Mouse (Mus musculus) macrophage (primary cell): Measurements from ENCODE around the gene Olfr1217. TPM values are rescaled to one million over a fixed set of nuclear protein-coding genes. Genes with fewer than 3 reads are reported as not detected.
"Not testable (repeated sequence)": the region's sequence is repeated elsewhere in the genome, so short reads cannot be mapped to it uniquely, and the experiment has no call there.

Experiments used
- H3K27ac ChIP-seq: fragments of 350-480 bp; formaldehyde crosslinking; 2 replicates; pipeline ENCODE4 v1.9.0; 2021
- H3K36me3 ChIP-seq: fragments of 350-480 bp; formaldehyde crosslinking; 2 replicates; pipeline ENCODE4 v1.9.0; 2021; ENCODE audit errors: inconsistent target
- H3K4me3 ChIP-seq: fragments of 350-480 bp; formaldehyde crosslinking; 2 replicates; pipeline ENCODE4 v1.9.0; 2021; ENCODE audit errors: inconsistent target
- H3K79me2 ChIP-seq: fragments of 350-480 bp; formaldehyde crosslinking; 2 replicates; pipeline ENCODE4 v1.9.0; 2021; ENCODE audit errors: inconsistent target
- WGBS: methylation state at CpG from one replicate; pipeline ENCODE4 v1.1.7; 2026; ENCODE audit warnings: inconsistent platforms; ENCODE audit not compliant: missing documents; 5-methylcytosine and 5-hydroxymethylcytosine counted together
- polyA plus RNA-seq: library from polyadenylated mRNA; stranded (reverse); fragments of 250-400 nt; gene quantifications from 3 replicates; pipeline ENCODE4 v1.2.4, GENCODE M21; 2018; ENCODE audit warnings: inconsistent platforms
- total RNA-seq, 78 experiments: library from RNA; depleted of rRNA; stranded (reverse); fragments of 250-400 nt; gene quantifications; 1 replicate in 9 of 78; 2 replicates in 24 of 78; 3 replicates in 43 of 78; 4 replicates in 2 of 78; pipeline ENCODE4 v1.2.4; 2018; ENCODE audit warnings: inconsistent platforms in 56 of 78

Gene Olfr1217
- not detected for total RNA-seq (2018; cell fraction: chromatin; rRNA removed)
- not detected for total RNA-seq (2018; cell fraction: cytosol; rRNA removed)
- not detected for total RNA-seq (2018; cell fraction: nucleus; rRNA removed)
- polyA plus RNA-seq: not detected in 3 replicates

DNA sequence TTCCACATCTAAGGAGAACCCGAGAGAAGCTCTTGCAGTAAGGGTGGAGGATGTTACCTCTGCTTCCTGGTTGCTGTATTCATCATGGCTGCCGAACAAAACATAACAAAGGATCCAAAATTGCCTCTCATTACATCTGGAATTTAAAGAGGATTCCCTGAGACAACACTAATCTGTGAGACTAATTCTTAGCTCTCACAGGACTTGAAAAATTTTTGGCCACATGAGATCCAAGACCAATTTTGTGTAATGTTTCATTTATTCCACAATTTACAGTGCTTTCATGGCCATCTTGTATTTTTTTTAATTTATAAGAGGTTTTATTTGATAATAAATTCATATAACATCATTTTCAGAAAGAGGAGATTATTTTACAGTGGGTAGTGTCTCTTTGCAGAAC is at the start of gene Olfr1217:
Olfr1217 (minus strand) TSS at position 101 of the 400 bp plus-strand sequence.
- H3K36me3 ChIP-seq: no peaks in the 10 kb centered on the region
- 56% methylated on average over 2 of the region's 2 CpGs for WGBS
- H3K4me3 ChIP-seq: no peak within 1 kb of the TSS
- H3K79me2 ChIP-seq: no peaks in the 10 kb centered on the region
- H3K27ac ChIP-seq: no peak within 1 kb of the TSS

DNA sequence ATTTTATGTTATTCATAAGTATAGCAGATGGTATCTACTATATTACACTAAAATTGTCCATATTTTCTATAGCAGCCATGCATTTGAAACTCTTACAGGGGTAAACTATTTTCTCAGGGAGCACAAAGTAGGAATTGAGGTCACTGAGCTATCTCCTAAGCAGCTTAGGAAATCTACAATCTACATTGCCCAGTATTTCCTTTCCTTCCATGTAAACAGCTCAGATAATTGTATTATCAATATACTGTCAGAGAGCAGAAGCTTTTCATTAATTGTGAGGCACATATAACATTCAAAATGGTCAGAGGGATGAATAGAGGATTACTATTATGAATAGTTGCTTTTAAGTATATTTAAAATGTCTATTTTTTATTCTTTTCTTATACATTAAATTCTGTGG is 49.6 kb upstream of the Olfr1217 start:
- Histone ChIP-seq H3K79me2 (no peaks in the 10 kb centered on the region), H3K27ac (no peak overlapping the region), H3K4me3 (no peak overlapping the region), H3K36me3 (no peaks in the 10 kb centered on the region)

DNA sequence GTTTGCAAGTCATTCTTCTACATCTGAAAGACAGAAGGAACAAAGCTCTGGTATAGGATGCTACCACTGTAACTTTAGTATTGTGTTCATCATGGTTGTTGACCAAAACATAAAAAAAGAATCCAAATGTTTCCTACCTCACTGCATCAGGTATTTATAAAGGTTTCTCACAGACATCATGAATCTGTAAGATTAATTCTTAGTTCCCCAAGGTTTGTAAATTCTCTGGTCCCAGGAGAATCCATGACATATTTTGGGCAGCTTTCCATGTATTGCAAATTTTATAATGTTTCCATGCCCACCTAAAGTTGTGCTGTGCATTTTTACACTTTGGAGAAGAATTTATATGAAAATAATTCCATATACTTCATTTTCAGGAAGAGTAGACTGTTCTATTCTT is 29.2 kb upstream of the Olfr1217 start, which contains the start of gene Olfr1218:
Olfr1218 (minus strand) TSS at position 101 of the 400 bp plus-strand sequence.
- Histone ChIP-seq H3K27ac (no peak within 1 kb of the TSS), H3K4me3 (no peak within 1 kb of the TSS), H3K36me3 (no peaks in the 10 kb centered on the region), H3K79me2 (no peaks in the 10 kb centered on the region)

DNA sequence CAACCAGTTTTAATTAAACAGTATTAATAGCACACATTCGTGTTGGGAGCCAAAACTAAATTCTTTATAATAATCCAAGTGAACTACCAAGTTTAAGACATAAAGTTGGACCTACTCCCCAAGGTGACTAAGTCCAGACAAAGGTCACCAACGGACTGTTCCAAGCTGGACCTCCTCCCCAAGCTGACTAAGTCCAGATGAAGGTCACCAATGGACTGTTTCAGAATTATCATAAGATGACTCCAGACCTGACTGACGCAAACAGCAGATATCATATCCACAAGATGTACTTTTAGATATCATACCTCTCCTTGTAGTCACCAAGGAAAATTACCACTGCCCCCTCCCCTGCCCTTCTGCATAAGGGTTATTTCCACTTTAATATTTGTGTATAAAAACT is 10.4 kb downstream of the Olfr1217 start:
- not testable (repeated sequence) for H3K27ac ChIP-seq, H3K79me2 ChIP-seq, H3K36me3 ChIP-seq, H3K4me3 ChIP-seq
- 74% methylated on average over 3 of the region's 3 CpGs for WGBS

DNA sequence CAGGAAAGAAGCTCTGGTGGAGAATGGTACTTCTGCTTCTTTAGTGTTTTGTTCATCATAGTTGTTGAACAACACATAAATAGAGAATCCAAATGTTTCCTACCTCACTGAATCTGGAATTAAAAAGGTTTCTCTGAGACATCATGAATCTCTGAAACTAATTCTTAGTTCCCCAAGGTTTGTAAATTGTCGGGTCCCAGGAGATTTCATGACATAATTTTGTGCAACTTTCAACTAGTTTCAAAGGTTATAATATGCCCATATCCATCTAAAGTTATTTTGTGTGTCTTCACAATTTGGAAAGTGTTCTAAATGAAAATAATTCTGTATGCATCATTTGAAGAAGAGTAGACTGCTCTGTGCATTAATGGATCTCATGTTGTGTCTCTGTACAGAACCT is 13.6 kb downstream of the Olfr1217 start, which contains the start of gene Olfr1216:
Olfr1216 (minus strand) TSS at position 101 of the 400 bp plus-strand sequence.
- H3K36me3 ChIP-seq: no peaks in the 10 kb centered on the region
- H3K27ac ChIP-seq: no peak within 1 kb of the TSS
- no peaks in the 10 kb centered on the region for H3K79me2 ChIP-seq
- 93% methylated on average over 1 of the region's 1 CpGs for WGBS
- no peak within 1 kb of the TSS for H3K4me3 ChIP-seq

DNA sequence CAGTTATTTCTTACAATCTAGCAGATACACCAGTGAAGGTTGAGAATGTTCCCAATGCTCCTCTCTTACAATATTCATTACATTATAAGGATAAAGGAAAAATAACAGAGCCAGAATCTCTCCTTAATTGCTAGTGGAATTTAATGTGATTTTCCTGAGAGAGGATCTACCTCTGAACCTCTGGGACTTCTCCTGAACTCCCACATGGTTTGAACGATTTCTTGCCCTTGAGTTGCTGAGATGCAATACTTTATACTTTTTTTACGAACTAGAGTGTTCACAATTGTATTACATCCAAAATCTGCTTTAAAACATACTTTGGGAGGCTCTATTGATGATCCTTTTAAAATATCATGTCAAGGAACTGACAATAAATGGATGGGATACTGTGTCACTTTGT is 25.0 kb downstream of the Olfr1217 start, which contains the start of gene Olfr1215:
Olfr1215 (minus strand) TSS at position 101 of the 400 bp plus-strand sequence.
- H3K36me3 ChIP-seq: no peaks in the 10 kb centered on the region
- H3K79me2 ChIP-seq: no peaks in the 10 kb centered on the region
- no peak within 1 kb of the TSS for H3K4me3 ChIP-seq
- 64% methylated on average over 2 of the region's 2 CpGs for WGBS
- no peak within 1 kb of the TSS for H3K27ac ChIP-seq

DNA sequence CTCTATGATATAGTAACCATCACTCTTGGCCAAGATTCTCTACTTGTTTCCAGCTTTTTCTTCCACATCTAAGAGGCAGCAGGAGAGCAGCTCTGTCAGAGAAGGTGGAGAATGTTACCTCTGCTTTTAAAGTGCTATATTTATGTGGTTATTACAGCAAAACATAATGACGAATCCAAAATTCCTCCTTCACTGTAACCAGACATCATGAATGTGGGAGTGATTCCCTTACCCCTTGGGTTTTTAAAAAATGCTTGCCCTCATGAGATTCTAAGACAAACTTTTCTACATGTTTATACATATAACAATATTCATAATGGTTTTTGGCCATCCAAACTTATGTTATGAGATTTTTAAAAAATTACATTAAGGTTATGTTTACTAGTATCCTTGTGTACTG is 39.3 kb downstream of the Olfr1217 start, which contains the start of gene Olfr1214:
Olfr1214 (minus strand) TSS at position 101 of the 400 bp plus-strand sequence.
- no peak within 1 kb of the TSS for H3K27ac ChIP-seq
- whole genome bisulfite sequencing: 100% methylated on average over 1 of the region's 1 CpGs
- no peaks in the 10 kb centered on the region for H3K79me2 ChIP-seq
- no peak within 1 kb of the TSS for H3K4me3 ChIP-seq
- H3K36me3 ChIP-seq: no peaks in the 10 kb centered on the region

DNA sequence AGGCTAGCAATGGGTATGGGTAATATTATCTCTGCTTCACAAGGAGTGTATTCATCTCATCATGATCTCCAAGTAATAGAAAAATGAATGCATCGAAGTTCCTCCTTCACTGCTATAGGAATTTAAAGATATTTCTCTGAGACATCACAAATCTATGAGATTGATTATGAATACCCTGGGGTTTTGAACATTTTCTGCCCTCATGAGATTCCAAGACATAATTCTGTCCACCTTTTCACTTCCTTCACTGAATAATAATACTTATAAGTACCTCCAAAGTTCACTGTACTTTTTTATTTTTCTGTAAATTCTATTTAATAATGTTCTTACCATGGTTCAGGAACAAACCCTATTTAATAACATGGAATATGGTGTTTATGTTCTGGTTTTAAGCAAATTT is 51.7 kb downstream of the Olfr1217 start, which contains the start of gene Gm13762:
Gm13762 (minus strand) TSS at position 101 of the 400 bp plus-strand sequence.
- H3K36me3 ChIP-seq: no peaks in the 10 kb centered on the region
- WGBS: 73% methylated on average over 1 of the region's 1 CpGs
- no peak within 1 kb of the TSS for H3K27ac ChIP-seq
- no peaks in the 10 kb centered on the region for H3K79me2 ChIP-seq
- H3K4me3 ChIP-seq: no peak within 1 kb of the TSS

Other genes starting within 250 kb of the Olfr1217 start
- not detected in 3 replicates for gene Olfr1201, start 239.0 kb downstream of the Olfr1217 start, polyA plus RNA-seq
- not detected in 3 replicates for gene Olfr1202, start 217.6 kb downstream of the Olfr1217 start, polyA plus RNA-seq
- not detected in 3 replicates for gene Olfr1205, start 202.3 kb downstream of the Olfr1217 start, polyA plus RNA-seq
- not detected in 3 replicates for gene Olfr1204, start 182.8 kb downstream of the Olfr1217 start, polyA plus RNA-seq
- gene Olfr1206, start 168.8 kb downstream of the Olfr1217 start, polyA plus RNA-seq: not detected in 3 replicates
- gene Olfr1208, start 129.8 kb downstream of the Olfr1217 start, polyA plus RNA-seq: not detected in 3 replicates
- gene Olfr1209, start 116.9 kb downstream of the Olfr1217 start, polyA plus RNA-seq: not detected in 3 replicates
- not detected in 3 replicates for gene Olfr1211, start 94.0 kb downstream of the Olfr1217 start, polyA plus RNA-seq
- gene Olfr1212, start 78.1 kb downstream of the Olfr1217 start, polyA plus RNA-seq: not detected in 3 replicates
- gene Gm13762, start 51.8 kb downstream of the Olfr1217 start, polyA plus RNA-seq: not detected in 3 replicates
- gene Olfr1214, start 39.4 kb downstream of the Olfr1217 start, polyA plus RNA-seq: not detected in 3 replicates
- not detected in 3 replicates for gene Olfr1215, start 25.1 kb downstream of the Olfr1217 start, polyA plus RNA-seq
- not detected in 3 replicates for gene Olfr1216, start 13.7 kb downstream of the Olfr1217 start, polyA plus RNA-seq
- gene Olfr1218, start 29.1 kb upstream of the Olfr1217 start, polyA plus RNA-seq: not detected in 3 replicates
- gene Olfr1219, start 51.4 kb upstream of the Olfr1217 start, polyA plus RNA-seq: not detected in 3 replicates
- not detected in 3 replicates for gene Olfr1220, start 74.8 kb upstream of the Olfr1217 start, polyA plus RNA-seq
- gene Olfr1221, start 85.2 kb upstream of the Olfr1217 start, polyA plus RNA-seq: not detected in 3 replicates
- gene Olfr1222, start 101.0 kb upstream of the Olfr1217 start, polyA plus RNA-seq: not detected in 3 replicates
- not detected in 3 replicates for gene Olfr1223, start 119.5 kb upstream of the Olfr1217 start, polyA plus RNA-seq
- not detected in 3 replicates for gene Olfr1224-ps1, start 132.0 kb upstream of the Olfr1217 start, polyA plus RNA-seq
- gene Olfr1225, start 142.6 kb upstream of the Olfr1217 start, polyA plus RNA-seq: not detected in 3 replicates
- gene Olfr1226, start 168.0 kb upstream of the Olfr1217 start, polyA plus RNA-seq: not detected in 3 replicates
- gene Olfr1228, start 222.0 kb upstream of the Olfr1217 start, polyA plus RNA-seq: not detected in 3 replicates